Mouse (Mus musculus) forebrain, embryonic 14.5 days (tissue): ENCODE data around the gene Nbas. TPM values are rescaled to one million over a fixed set of nuclear protein-coding genes. Genes with fewer than 3 reads are reported as not detected.

ENCODE experiments used
- ATAC-seq: fragments of 200-750 bp; cut with Nextera tagmentation; 2 replicates; pipeline ENCODE4 v1.8.0; 2017; ENCODE audit warnings: mild to moderate bottlenecking, moderate library complexity
- DNase-seq: peaks from one replicate; pipeline ENCODE4 v3.0.0-alpha.2; 2015; ENCODE audit warnings: low spot score
- H3K27ac ChIP-seq: fragments of 300-500 bp; sonication (generic); 2 replicates; pipeline ENCODE4 v1.5.1; 2014; ENCODE audit warnings: low read depth, mild to moderate bottlenecking, control low read depth, low read length, moderate library complexity
- H3K27me3 ChIP-seq: fragments of 300-500 bp; sonication (generic); replicated peaks from 2 replicates; pipeline ENCODE4 v1.6.1; 2014; ENCODE audit warnings: low read length, control low read depth, mixed read lengths; ENCODE audit not compliant: control insufficient read depth, insufficient read depth
- H3K36me3 ChIP-seq: fragments of 300-500 bp; sonication (generic); 2 replicates; pipeline ENCODE4 v1.6.1; 2014; ENCODE audit warnings: low read length, control low read depth; ENCODE audit not compliant: control insufficient read depth, insufficient read depth
- H3K4me1 ChIP-seq: fragments of 300-500 bp; sonication (generic); 2 replicates; pipeline ENCODE4 v1.6.1; 2014; ENCODE audit warnings: antibody characterized with exemption, low read length, control low read depth; ENCODE audit not compliant: control insufficient read depth, insufficient read depth
- H3K4me2 ChIP-seq: fragments of 300-500 bp; sonication (generic); 2 replicates; pipeline ENCODE4 v1.6.1; 2014; ENCODE audit warnings: mild to moderate bottlenecking, control low read depth, low read length
- H3K4me3 ChIP-seq: fragments of 300-500 bp; sonication (generic); 2 replicates; pipeline ENCODE4 v1.5.1; 2014; ENCODE audit warnings: low read depth, low read length, control low read depth
- H3K9ac ChIP-seq: fragments of 300-500 bp; sonication (generic); 2 replicates; pipeline ENCODE4 v1.6.1; 2014; ENCODE audit warnings: mild to moderate bottlenecking, low read length, control low read depth, moderate library complexity
- H3K9me3 ChIP-seq: fragments of 300-500 bp; sonication (generic); replicated peaks from 2 replicates; pipeline ENCODE4 v1.6.1; 2016; ENCODE audit warnings: low read length, control low read depth, mixed read lengths; ENCODE audit not compliant: control insufficient read depth
- WGBS: fragments of 180-500 bp; shearing (Covaris S2); extraction: QIAGEN DNeasy Blood & Tissue Kit; methylation state at CpG from one replicate; pipeline ENCODE4 v1.1.7; 2014; 5-methylcytosine and 5-hydroxymethylcytosine counted together
- polyA plus RNA-seq: library from polyadenylated mRNA; unstranded; fragments of >200 nt; fragmentation: Nextera tagmentation; extraction: Ambion mirVana; gene quantifications from 2 replicates; pipeline ENCODE4 v1.2.1, GENCODE M21; 2014

The Nbas gene
- polyA plus RNA-seq, 1 experiment from 2014 or later = 11.8 TPM

DNA sequence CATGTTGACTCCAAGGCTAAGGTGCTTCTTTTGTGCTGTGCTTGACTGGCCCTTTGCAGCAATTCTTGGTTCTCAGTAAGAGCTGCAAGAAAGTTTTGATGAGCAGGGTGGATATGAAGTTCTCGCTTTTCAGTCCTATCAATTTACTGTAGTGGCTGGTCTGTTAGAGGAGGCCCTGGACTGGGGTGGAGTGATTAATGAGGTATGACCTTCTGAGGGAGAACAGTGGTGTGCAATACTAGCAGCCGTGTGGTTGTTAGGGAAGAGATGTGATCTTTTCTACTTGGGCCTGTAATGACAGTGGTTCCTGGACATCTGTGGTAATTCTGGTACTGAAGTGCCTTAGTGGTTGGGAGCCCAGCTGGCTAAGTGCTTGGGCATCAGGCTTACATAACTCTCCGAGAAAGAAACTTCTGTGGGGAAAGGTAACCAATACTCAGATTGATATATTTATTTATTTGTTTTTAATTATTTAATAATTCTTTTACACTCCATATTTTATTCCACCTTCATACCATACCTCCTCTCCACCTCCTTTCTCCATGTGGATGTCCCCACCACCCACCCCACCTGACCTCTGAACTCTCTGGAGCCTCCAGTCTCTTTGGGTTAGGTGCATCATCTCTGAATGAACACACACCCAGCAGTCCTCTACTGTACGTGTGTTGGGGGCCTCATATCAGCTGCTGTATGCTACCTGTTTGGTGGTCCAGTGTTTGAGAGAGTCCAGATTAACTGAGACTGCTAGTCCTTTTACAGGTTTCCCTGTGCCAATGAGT is 175.9 kb downstream of the Nbas start:
- Histone ChIP-seq H3K4me2 (no peak overlapping the region), H3K36me3 (no peaks in the 10 kb centered on the region), H3K27me3 (no peaks in the 10 kb centered on the region), H3K9me3 (no peaks in the 10 kb centered on the region), H3K27ac (no peak overlapping the region), H3K4me3 (no peak overlapping the region), H3K9ac (no peak overlapping the region), H3K4me1 (no peaks in the 10 kb centered on the region)
- 87% methylated on average over 4 of the region's 4 CpGs for WGBS
- DNase-seq = no peak
- no peak for ATAC-seq

GRCm38 (mm10) chr12:13445486-13446065 is 176.6 kb downstream of the Nbas start:
- no peak overlapping the region for H3K9ac ChIP-seq
- no peaks in the 10 kb centered on the region for H3K27me3 ChIP-seq
- H3K4me3 ChIP-seq = no peak overlapping the region
- no peak for DNase-seq
- H3K36me3 ChIP-seq = no peaks in the 10 kb centered on the region
- H3K4me2 ChIP-seq = no peak overlapping the region
- H3K9me3 ChIP-seq = no peaks in the 10 kb centered on the region
- 87% methylated on average over 2 of the region's 2 CpGs for WGBS
- no peak overlapping the region for H3K27ac ChIP-seq
- ATAC-seq = no peak
- no peaks in the 10 kb centered on the region for H3K4me1 ChIP-seq

GRCm38 (mm10) chr12:13448916-13449315 is 180.0 kb downstream of the Nbas start:
- 87% methylated on average over 2 of the region's 2 CpGs for WGBS
- no peaks in the 10 kb centered on the region for H3K9me3 ChIP-seq
- ATAC-seq = no peak

DNA sequence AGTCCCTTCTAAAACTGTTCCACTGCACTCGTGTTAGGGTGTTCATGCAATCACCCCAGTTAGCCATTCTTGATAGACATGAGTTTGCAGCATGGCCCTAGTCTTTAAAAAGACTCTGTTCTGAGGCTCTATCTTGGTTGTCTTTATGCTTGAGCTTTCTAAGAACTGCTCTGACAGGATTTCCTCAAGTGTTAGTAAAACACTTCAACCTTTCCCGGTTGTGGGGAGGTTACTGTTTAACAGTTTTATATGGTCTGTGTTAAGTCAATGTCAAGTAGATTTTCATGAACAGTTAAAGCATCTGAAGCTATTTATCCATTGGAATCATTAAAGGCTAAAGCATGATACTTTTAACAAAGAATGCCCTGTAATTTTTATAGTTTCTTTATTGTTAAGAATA is 183.1 kb downstream of the Nbas start:
- ATAC-seq (no peak), DNase-seq (no peak)
- no peak overlapping the region for H3K27ac ChIP-seq
- H3K27me3 ChIP-seq = no peaks in the 10 kb centered on the region
- H3K4me3 ChIP-seq = no peak overlapping the region
- no peaks in the 10 kb centered on the region for H3K4me1 ChIP-seq
- no peak overlapping the region for H3K4me2 ChIP-seq
- 86% methylated on average over 2 of the region's 2 CpGs for WGBS
- H3K9me3 ChIP-seq = no peaks in the 10 kb centered on the region
- no peaks in the 10 kb centered on the region for H3K36me3 ChIP-seq
- H3K9ac ChIP-seq = no peak overlapping the region

More at GRCm38 (mm10) chr12:13448916-13449315, 180.0 kb downstream of the Nbas start:
- DNase-seq = no peak
- Histone ChIP-seq H3K4me2 (no peak overlapping the region), H3K36me3 (no peaks in the 10 kb centered on the region), H3K4me3 (no peak overlapping the region), H3K27me3 (no peaks in the 10 kb centered on the region), H3K9ac (no peak overlapping the region), H3K4me1 (no peaks in the 10 kb centered on the region), H3K27ac (no peak overlapping the region)

- H3K4me2 ChIP-seq = no peak overlapping the region
- H3K27ac ChIP-seq = no peak overlapping the region
- H3K9ac ChIP-seq = no peak overlapping the region
- H3K27me3 ChIP-seq = no peaks in the 10 kb centered on the region
- DNase-seq (no peak), ATAC-seq (no peak)
- no peak overlapping the region for H3K4me3 ChIP-seq
- WGBS = 87% methylated on average over 6 of the region's 6 CpGs
- H3K36me3 ChIP-seq = no peaks in the 10 kb centered on the region
- H3K4me1 ChIP-seq = no peaks in the 10 kb centered on the region
- no peaks in the 10 kb centered on the region for H3K9me3 ChIP-seq
These were observed 191.4 kb downstream of the Nbas start for GRCm38 (mm10) chr12:13460223-13460853.

GRCm38 (mm10) chr12:13461558-13462153 is 192.7 kb downstream of the Nbas start:
- DNase-seq = peak; percentile 5
- Histone ChIP-seq H3K4me3 (no peak overlapping the region), H3K4me1 (no peaks in the 10 kb centered on the region), H3K27ac (no peak overlapping the region), H3K27me3 (no peaks in the 10 kb centered on the region), H3K9me3 (no peaks in the 10 kb centered on the region), H3K36me3 (no peaks in the 10 kb centered on the region), H3K9ac (no peak overlapping the region), H3K4me2 (no peak overlapping the region)
- no peak for ATAC-seq
- 81% methylated on average over 9 of the region's 9 CpGs for WGBS

DNA sequence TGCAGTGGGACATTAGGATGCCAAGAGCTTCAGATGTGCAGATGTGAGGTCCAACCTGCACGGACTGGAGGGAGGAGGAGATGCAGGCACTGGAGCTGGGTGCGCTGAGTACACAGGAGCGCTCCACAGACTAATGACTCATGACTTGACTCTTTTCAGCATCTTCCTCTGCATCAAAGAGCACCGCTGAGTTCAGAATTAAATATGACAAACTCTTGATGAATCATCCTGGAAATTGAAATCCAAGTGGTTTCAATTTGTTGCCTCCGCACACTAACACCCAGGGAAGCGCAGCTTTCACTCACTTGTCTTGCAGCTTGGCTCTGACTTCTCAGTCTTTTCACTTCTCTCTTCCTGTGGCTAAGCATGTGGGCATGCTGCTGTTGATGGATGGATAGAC is 193.5 kb downstream of the Nbas start:
- 90% methylated on average over 6 of the region's 6 CpGs for WGBS
- DNase-seq = no peak
- Histone ChIP-seq H3K27ac (no peak overlapping the region), H3K4me2 (no peak overlapping the region), H3K36me3 (no peaks in the 10 kb centered on the region), H3K9ac (no peak overlapping the region), H3K27me3 (no peaks in the 10 kb centered on the region), H3K4me3 (no peak overlapping the region), H3K9me3 (no peaks in the 10 kb centered on the region), H3K4me1 (no peaks in the 10 kb centered on the region)
- ATAC-seq = no peak

DNA sequence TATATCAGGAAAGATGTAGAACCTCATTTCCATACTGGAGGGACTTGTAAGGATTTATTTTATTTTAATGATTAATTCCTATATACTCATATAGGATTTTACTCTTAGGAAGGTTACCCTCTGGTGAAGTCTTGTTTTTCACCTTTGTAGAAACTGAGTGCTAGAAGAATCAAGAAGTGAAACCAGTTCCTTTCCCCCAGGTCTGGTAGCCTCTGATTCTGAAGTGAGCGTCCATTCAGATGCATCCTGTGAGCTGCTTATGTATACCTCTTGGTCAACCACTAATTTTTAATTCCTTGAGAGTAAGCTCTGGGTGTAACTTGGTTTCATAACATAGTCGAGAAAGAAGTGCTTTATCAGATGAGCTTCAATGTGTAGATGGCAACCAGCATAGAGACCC is 196.6 kb downstream of the Nbas start:
- no peak for ATAC-seq
- H3K27ac ChIP-seq = no peak overlapping the region
- H3K4me2 ChIP-seq = no peak overlapping the region
- H3K9ac ChIP-seq = no peak overlapping the region
- H3K36me3 ChIP-seq = 0 out of 2 replicates have a peak, but pooled peaks cover 6% of the 10 kb centered on the region
- H3K9me3 ChIP-seq = no peaks in the 10 kb centered on the region
- DNase-seq = no peak
- no peaks in the 10 kb centered on the region for H3K4me1 ChIP-seq
- 94% methylated on average over 2 of the region's 2 CpGs for WGBS
- no peak overlapping the region for H3K4me3 ChIP-seq
- no peaks in the 10 kb centered on the region for H3K27me3 ChIP-seq
